Mouse (Mus musculus): Measurements from ENCODE around the gene Csf3.
A peak's percentile ranks its signal among the peaks of the same experiment; 100 is the strongest.
"Not testable (repeated sequence)": the region's sequence is repeated elsewhere in the genome, so short reads cannot be mapped to it uniquely, and the experiment has no call there.

- peak; percentile 53; the same call in 1 of the 2 replicates for TF ChIP-seq CTCF (IDR thresholded peaks at IDR 0.05; ENCODE audit: extremely low read depth, insufficient read depth, insufficient read length, insufficient replicate concordance)
- not testable (repeated sequence) for TF ChIP-seq POLR2A (IDR thresholded peaks at IDR 0.05; ENCODE audit: low read depth, low read length)
Observed at GRCm38 (mm10) chr11:98655076-98655475, 46.0 kb upstream of the Csf3 start.

Measured in spleen, adult 2 months (tissue).